Mouse (Mus musculus) cerebellum, adult 9-11 months (tissue): ENCODE results near the gene Adgrg3.
A peak's percentile ranks its signal among the peaks of the same experiment; 100 is the strongest.

Source experiments
- DNase-seq: peaks from one replicate; pipeline ENCODE4 v3.0.0; 2022

The Adgrg3 gene

DNA sequence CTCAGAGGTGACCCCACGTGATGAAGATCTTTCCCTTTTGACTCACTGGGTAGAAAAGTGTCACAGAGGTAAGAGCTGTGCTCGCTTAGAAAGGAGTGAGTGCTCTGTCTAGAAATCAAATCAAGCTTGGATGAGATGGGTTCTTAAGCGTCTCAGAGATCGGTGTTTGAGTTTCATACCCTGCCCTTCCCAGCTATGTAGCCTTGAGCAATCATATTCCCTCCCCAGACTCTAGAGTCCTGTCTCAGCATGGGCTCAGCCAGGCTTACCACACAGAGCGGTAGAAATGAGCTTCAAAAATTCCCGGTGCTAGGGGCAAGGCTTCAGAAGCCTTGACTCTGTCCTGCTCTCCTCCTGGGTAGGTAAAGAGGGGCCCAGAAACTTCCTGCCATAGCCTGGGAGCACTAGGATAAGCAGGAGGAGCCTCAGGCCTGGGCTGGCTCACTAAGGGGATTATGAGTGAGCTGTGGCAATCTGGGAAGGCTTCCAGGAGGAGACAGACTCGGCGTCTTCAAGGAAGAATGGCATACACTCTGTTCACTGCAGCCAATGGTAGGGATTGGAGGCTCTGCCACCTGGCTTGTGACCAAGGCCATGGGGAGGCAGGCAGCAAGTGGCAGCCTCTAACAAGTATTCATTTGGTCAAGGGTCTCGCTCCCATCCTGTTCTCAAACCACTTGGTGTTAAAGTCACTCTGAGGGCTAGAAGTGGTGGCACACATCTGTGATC is 24.3 kb upstream of the Adgrg3 start:
- DNase-seq: no peak

DNA sequence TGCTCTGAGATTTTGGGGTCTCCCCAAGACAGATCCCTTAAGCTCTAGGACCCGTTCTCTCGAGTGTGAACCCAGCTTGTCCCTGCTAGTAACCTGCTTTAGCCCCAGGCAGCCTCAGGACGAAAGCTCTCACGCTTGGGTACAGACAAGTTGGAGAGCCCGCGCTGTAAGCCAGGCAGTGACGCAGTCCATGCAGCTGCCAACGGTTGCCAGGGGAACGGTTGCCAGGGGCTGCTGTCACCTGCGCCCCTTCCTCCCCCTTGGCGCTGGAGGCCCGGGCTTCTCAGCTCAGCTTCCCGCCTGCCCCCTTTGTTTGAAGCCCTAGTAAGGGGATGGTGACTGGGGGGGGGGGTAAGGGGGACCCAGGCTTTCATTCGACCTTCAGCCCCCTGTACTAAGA is 23.5 kb upstream of the Adgrg3 start:
- DNase-seq: peak; percentile 37

DNA sequence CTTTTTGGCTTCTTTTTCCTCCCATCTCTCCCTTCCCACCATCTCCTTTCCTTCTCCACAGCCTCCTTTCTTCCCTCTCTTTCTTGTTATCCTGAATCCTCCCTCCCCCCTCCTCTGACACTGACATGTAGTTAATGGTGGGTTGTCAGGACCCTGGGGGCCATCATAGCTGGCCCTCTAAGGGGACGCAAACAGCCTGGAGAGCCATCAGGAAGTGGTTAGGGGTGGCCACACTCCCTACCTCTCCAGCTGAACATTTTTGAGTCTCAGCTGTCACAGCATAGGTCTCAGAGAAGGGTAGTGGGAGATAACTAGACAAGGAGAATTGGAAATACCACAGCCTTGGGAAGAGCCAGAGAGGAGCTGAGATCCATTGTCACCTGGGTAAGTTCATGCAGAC is 23.0 kb upstream of the Adgrg3 start:
- DNase-seq: no peak

DNA sequence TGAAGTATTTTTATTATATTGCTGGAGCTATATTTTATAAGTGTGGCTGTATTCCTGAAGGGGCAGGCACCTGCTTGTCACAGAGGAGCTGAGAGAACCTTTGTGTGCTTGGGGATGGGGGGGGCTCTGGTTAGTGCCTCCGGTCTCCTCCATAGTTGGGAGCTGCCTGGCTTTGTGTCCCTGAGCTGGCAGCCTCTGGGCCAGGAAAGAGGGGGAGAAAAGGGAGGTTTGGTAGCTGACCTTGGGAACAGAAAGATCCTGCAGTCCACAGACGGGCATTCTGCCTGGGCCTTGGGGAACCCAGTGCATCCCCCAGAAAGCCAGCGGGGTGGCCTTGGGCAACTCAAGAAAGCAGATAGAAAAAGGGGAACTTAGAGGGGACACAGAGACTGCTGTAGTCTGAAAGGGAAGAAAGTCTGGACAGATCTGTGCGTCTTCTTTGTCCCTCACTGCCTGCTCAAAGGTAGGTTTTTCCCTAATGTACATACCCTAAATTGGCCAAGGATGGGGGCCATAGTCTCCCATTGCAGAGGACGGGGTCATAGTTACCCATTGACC is 22.1 kb upstream of the Adgrg3 start:
- DNase-seq: no peak

DNA sequence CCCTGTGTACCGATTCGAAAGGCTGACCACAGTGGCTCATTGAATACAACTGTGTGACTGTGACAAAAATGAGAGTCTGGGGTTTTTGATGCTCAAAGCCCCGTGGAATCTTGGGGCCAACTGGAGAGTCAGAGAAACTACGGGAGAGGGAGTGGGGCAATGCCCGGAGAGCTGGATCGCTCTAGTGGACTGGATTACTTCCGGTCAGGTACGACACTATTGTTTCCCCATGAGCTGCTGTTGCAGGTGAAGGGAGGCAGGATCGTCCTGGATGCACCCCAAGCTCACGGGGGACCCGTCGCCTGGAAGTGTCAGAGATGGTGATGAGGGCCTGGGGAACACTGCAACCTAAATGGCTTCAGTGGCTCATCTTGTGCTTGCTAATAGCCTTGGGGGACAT is 21.5 kb upstream of the Adgrg3 start:
- no peak for DNase-seq

DNA sequence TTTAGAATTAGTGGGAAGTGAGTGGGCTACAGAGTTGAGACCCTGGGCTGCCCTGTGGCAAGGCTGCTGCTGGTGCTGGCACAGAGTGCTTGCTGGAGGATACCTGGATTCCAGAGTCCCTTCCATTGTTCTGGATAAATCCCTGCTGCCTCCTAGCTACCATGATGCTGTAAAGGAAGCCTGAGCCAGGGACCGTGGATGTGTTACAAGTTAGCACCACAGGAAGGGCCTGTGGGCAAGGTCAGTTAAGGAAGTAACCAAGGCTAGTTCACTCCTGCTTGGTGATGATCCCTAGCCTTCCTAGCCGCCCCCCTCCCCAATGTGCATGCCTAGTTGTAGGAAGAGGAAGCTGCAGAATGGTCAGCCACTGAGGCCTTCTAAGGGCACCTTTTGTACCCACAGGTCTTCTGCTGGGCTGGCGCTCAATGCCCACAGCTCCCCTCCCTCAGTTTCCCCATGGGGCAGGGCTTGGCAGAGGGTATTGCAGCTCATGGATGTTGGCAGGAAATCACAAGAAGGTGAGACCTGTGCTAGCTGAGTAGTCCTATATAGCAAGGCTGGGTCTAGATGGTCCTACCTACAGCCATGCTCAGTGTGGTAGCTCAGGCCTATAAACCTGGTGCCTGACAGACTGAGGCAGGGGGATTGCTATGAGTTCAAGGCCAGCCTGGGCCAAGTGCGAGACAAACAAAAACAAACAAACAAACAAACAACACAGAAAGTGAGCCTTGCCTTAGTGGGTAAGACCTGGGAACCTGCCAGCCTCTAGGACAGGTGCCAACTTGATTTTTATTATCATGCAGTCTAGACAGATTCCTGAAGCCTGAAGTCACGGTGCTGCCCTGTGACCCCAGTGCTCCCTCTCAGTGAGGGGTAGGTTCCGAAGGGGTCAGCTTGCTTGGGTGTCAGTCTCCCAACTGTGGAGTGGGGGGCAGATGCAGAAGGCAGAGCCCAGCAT is 20.3 kb upstream of the Adgrg3 start:
- no peak for DNase-seq

DNA sequence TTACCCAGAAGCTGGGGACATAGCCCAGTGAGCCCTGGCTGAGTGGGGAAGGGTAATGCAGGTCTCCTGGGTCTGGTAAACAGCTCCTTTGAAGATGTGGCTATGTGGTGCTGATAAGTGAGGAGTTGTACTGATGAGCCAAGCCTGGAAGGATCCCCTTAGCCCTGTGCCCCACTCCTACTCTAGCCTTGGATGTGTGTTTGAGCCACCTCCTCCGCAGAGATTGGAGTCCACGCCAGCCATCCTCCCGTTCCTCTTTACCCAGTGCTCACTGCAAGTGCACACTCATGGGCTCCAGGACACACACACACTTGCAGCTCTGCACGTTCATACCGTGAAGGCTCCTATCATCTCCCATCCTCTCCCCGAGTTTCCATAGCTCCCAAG is 19.6 kb upstream of the Adgrg3 start:
- DNase-seq: no peak

DNA sequence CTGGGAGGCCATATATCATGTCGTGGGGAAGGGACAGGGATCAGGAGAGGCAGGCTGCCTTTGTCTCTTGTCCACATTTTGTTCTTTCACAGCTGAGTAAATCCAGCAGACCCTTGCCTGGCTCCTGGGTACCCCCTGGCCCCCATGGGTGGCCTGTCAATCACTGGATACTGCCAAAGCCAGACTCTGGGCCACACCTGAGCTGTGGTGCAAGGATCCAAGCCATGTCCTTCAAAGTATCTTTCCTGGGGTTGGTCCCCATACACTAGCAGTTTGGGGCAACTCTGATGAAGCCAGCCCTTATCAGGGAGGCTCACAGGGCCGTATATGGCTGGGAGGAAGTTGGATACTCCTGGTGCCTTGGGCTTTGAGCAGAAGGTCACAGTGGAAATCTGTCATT is 19.1 kb upstream of the Adgrg3 start:
- DNase-seq: no peak

DNA sequence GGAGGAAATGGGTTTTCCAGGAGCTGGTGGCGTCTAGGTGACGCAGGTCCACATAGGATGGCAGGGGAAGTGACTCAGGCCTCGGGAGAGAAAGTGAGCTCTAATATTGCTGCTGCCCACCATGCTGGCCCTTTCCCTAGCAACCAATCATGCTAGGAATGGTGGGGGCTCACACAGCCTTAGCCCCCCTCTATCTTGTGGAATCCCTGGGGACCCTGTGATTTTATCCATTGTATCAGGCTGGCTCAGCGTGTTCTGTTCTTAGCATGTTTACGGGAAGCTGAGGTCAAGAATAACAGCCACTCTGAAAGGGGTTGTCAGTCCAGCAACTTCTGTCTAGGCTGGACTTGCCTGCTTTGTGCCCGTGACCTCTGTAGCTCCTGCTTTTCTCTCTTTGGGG is 18.5 kb upstream of the Adgrg3 start:
- DNase-seq: no peak

DNA sequence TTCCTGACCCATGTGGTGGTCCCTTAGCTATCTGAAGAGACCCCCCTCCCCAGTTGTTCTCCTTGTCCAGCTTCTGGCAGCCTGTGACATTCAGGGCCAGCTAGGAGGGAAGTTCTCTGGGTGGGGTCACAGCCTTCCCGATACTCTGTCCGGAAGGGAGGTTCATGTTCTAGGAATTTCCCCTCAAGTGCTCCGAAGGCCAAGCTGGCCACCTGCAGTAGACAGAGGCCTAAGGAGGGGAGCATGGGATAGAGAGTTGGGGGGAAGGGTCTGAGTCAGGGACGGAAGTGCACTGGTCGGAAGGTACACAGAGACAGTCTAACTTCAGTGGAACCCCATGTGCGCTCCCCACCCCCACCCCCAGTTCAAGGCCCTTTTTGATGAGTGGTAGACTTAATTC is 17.5 kb upstream of the Adgrg3 start:
- DNase-seq: no peak

DNA sequence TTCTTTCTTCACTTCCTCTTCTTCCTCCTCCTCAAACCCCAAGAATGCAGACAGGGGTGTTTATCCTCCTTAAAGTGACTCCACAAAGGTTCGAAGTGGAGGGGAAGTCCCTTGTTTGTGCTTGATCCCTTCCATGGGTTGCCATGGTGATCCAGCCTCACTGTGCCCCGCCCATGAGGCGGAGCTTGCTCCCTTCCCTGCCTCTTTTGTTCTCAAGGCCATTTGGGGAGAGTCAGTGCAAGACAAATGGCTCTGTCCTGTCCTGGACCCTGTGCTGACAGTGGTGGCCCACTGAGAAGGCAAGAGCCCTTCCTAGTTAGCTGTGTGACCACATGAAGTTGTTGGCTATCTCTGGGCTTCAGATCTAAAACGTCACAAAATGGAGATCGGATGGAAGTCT is 16.8 kb upstream of the Adgrg3 start:
- DNase-seq: no peak

DNA sequence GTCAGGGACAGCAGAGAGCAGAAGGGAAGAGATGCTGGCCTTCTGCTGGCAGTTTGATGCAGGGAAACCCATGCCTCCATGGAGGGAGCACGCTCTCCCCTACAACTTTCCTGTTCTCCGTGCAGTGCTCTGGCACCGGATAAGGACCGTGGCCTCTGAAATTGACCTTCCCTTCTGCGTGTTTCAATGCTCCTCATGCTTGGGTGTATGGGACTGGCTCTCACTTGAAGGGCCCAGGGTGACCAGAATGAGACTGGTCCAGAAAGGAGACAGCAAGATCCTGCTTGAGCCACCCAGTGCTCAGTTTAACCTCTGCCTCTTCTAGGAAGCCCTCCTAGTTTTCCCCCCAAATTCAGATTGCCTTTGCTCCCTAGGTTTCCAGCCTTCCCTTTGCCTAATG is 16.3 kb upstream of the Adgrg3 start:
- DNase-seq: no peak

DNA sequence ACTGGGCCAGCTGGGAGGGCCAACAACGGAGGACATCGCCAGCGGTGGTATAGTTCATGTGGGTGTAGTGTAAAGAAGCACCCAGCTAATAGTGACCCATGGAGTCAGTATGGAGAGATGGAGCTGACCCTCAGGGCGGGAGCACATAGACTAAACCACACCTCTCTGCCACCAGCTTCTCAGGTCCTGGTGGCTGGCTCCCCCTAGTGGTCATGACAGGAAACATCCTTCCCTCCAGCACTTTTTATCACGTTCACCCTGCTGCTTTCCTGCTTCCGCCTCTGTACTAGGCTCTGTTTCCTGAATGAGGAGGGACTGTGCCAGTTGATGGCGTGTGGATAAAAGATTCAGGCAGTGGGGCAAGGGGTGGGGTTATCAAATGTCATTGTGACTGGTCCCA is 15.8 kb upstream of the Adgrg3 start:
- DNase-seq: peak; percentile 74

DNA sequence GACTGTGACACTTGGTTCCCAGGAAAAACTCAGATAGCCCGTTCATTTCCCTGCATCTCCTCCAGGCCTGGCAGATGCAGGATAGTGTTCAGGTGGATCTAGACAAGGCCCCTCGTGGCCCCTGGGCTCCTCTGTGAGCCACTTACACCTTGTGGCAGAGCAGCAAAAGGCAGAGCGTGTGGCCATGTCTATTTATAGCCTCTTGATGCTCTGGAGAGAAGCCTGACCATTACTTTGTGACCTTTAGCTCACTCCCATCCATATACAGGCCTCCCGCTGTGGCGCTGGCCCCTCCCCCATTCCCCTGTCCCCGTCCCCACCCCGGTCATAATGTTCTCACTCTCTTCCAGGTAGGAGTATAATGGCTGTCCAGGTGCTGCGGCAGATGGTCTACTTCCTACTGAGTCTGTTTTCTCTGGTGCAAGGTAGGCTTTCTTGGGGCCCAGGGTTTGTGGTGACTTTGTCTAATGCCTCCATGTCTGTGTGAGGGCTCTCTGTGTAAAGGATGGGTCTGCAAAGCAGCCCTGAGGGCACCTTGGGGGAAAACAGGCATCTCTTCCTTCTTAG is 15.3 kb upstream of the Adgrg3 start:
- no peak for DNase-seq

DNA sequence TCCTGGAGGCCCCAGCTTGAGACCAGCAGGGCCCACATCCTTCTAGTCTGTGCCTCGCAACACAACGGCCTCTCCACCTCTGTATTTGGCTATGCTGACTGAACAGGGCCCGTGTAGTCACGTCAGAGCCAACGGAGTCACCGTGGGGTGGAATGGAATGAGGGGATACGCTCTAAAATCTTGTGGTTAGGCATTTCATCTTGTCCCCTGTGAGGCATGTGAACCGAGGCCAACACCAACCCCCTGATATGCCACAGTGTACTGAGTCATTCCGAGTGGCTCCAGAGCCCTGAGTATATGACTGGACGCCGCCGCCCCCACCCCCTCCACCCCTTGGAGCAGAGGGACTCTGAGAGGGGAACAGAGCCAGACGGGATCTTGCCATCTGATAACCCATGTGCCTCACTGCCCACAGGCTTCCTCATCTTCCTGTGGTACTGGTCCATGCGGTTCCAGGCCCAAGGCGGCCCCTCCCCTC is 5.0 kb upstream of the Adgrg3 start:
- no peak for DNase-seq

DNA sequence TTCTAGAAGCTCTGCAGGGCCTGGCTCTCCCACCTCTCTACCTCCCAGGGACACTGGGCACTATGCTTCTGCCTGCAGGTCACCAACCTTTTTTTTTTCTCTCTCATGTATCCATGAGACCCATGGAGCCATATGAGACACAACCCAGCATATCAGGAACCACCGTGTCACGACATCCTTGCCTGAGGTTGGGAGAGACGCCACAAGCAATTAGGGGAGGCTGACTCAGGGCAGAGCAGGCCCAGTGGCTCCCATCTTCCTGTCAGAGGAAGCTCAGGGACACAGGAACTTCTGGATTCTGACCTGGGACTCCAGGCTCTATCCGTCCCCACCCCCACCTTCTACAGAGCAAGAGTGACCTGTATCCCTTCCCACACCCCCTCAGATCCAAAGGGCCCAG is 1.6 kb upstream of the Adgrg3 start:
- no peak for DNase-seq

DNA sequence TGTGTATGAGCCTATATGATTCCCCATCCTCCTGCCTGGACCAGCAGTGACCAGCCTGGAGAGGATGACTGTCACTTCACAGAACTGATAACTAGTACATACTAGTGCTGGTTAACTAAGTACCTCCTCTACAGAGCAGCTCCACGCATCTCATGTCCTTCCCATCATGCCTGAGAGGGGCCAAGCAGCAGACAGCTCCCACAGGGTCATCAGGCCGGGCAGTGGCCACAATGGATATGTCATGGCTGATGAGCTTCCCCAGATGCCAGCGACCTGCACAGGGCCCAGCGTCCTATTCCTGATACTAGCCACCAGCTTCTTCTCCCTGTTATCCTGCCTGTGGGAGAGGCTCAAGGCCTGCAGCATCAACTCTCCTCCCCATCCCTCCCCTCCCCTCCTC is 808 bp upstream of the Adgrg3 start:
- no peak for DNase-seq

DNA sequence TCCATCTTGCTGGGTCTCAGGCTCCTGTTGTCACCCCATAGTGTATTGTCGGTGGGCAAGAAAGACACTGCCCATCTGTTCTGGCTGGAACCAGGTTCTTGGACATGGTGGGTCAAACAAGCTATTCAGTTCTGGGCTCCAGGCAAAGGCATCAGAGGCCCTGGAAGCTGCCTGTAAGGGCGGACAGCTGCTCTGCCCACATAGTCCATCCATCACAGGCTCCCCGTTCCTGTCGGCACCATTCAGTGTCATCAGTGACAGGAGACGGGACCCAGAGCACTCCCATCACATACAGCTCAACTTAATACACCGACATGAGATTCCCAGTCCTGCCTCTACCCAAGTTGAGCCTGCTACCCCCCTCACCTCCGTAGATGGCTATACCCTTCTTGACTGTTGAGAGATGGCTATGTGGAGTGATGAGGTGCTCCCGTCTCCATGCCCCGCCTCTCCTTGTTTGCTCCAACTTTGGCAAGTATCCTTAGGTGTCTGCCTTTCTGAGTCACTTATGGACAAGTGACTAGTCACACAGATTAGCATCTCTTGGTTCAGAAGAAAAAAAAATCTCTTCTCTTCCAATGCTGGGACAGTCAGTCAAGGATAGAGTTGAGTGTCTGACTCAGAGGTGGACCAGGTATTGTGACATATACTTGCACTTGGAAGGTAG is 610 bp downstream of the Adgrg3 start:
- no peak for DNase-seq

DNA sequence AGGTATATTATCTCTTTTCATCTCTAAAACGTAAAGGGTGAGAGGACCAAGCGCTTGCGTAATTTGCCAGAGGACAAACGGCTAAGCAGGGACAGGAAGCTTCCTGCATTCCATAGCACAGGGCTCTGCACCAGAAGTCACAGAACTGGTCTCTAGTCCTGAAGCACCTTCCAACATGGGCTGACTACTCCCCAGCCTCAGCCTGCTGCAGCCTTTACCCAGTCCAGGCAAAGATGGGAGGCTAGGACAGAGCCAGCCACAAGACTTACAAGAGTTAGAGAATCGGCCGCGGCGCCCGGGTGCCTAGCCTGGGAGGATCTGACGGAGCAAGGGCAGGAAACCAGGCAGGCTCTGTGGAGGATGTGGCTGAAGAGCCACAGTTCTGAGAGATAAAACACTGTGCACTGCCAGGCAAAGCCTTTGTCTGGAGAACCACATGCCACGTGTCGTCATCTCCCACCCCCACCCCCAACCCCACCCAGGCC is 2.8 kb downstream of the Adgrg3 start:
- DNase-seq: no peak

DNA sequence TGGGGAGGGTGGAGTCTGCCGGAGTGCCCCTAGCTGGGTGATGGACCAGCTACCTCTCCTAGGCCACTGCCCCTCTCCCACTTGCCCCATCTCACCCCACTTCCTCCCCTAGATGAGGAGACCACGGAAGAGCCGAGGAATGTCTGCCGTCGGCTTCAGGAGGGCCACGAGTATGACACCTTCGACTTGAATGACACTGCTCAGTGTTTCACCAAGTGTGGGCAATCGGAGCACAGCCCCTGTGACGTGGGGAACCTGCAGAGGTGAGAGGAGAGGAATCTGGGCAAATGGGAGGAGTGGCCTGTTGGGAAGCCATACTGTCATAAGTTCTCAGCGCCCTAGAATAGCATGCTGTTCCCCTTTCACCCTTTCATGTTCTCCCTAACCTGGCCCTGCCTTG is 3.3 kb downstream of the Adgrg3 start:
- DNase-seq: no peak

DNA sequence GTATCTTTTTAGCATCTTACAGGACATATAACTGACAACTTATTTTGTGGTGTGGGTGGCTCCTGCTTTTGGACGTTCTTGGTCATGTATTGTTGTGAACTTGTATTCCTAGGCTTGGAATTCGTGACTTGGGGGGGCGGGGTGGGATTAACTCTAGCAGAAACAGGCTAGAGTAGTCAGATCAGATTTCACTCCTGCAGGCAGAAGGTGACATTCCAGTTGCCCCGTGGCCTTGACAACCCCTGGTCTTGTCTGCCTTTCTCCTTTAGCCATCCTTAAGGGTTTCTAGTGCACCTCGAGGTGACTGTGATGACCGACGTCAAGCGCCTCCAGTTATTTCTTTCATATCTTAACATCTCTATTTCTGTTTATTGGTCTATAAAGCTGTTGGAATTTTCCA is 5.7 kb downstream of the Adgrg3 start:
- DNase-seq: no peak

DNA sequence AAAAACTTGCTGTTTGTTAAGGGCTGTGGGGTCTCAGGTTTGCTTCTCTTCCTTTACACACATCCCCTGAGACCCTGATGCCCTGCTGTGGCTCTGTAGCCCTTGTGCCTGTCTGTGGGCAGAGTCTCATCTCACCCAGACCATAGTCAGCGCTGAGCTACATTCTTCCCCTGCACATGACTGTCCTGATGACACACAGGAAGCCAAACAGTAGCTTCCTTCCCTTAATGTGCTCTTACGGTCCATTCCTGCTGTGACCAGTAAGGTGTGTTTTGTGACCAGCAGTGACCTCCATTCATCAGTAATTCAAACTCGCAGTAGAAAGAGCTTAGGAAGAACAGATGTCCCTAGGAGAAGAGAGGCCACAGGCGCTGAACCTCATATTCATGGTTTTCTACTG is 6.9 kb downstream of the Adgrg3 start:
- no peak for DNase-seq

DNA sequence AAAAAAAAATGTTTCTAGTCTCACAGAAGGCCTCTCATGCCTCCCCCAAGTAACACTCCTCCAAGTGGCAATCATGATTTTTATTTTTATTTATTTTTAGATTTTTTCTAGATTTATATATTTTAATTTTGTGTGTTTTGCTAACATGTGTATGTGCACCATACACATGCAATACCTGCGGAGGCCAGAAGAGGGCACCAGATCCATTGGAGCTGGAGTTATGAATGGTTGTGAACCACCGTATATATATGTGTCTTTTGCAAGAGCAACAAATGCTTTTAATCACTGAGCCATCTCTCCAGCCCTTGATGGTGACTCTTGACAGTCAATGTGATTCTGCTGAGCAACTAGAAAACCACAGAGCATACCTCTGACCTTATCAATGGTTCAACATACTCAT is 7.9 kb downstream of the Adgrg3 start:
- no peak for DNase-seq
